Mouse (Mus musculus): Measurements from ENCODE around the gene Clmp. TPM values are rescaled to one million over a fixed set of nuclear protein-coding genes. Genes with fewer than 3 reads are reported as not detected.
A peak's percentile ranks its signal among the peaks of the same experiment; 100 is the strongest.

Gene Clmp
- polyA plus RNA-seq, 1 experiment from 2014 or later = 47.1 TPM

- Histone ChIP-seq H3K9ac (no peak overlapping the region), H3K4me2 (no peak overlapping the region), H3K4me3 (no peak overlapping the region), H3K36me3 (no peaks in the 10 kb centered on the region), H3K27ac (no peak overlapping the region), H3K27me3 (no peaks in the 10 kb centered on the region), H3K9me3 (no peaks in the 10 kb centered on the region), H3K4me1 (replicated peaks) (no peaks in the 10 kb centered on the region)
- ATAC-seq (ENCODE audit: low FRiP score) = no peak
- WGBS = 69% methylated on average over 6 of the region's 6 CpGs
Measured at GRCm38 (mm10) chr9:40791864-40792633, 106.3 kb downstream of the Clmp start.

GRCm38 (mm10) chr9:40793581-40793980 is 107.8 kb downstream of the Clmp start:
- 0 out of 2 replicates have a peak, but pooled peaks cover 4% of the 10 kb centered on the region for H3K4me1 ChIP-seq (replicated peaks)
- no peak overlapping the region for H3K4me2 ChIP-seq
- no peaks in the 10 kb centered on the region for H3K36me3 ChIP-seq
- H3K9me3 ChIP-seq = no peaks in the 10 kb centered on the region
- H3K27ac ChIP-seq = no peak overlapping the region
- no peaks in the 10 kb centered on the region for H3K27me3 ChIP-seq
- H3K9ac ChIP-seq = no peak overlapping the region
- no peak for ATAC-seq (ENCODE audit: low FRiP score)
- H3K4me3 ChIP-seq = no peak overlapping the region
- WGBS = 96% methylated on average over 5 of the region's 5 CpGs

DNA sequence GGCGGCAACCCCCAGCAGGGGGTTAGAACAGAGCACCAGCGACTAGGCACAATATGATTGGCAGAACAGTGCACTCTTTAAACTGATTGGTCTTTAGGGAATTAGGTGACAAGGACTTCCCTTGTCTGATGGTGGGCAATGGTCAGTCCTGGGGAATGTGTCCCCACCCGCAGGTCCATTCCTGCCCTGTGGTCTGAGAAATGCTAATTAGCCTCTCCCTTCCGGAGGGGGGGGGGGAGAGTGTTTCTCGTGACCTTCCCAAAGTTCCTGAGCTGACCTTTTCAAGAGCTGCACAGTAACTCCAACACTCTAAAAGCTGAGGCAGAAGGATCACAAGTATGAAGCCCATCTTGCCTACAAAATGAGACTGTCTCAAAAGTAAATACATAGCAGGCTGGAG is 108.5 kb downstream of the Clmp start:
- 14% methylated on average over 5 of the region's 5 CpGs for WGBS
- no peak overlapping the region for H3K4me3 ChIP-seq

GRCm38 (mm10) chr9:40794926-40795325 is 109.2 kb downstream of the Clmp start:
- H3K27ac ChIP-seq = no peak overlapping the region
- H3K4me3 ChIP-seq = no peak overlapping the region
- peaks cover 10% of the 10 kb centered on the region for H3K4me1 ChIP-seq (replicated peaks)
- WGBS = 74% methylated on average over 5 of the region's 5 CpGs
- H3K36me3 ChIP-seq = no peaks in the 10 kb centered on the region
- H3K9me3 ChIP-seq = no peaks in the 10 kb centered on the region
- H3K4me2 ChIP-seq = no peak overlapping the region
- ATAC-seq (ENCODE audit: low FRiP score) = no peak
- no peak overlapping the region for H3K9ac ChIP-seq
- no peaks in the 10 kb centered on the region for H3K27me3 ChIP-seq

More for the DNA sequence above, 108.5 kb downstream of the Clmp start:
- no peak for ATAC-seq (ENCODE audit: low FRiP score)
- Histone ChIP-seq H3K4me2 (no peak overlapping the region), H3K27ac (no peak overlapping the region), H3K9ac (no peak overlapping the region), H3K27me3 (no peaks in the 10 kb centered on the region), H3K9me3 (no peaks in the 10 kb centered on the region), H3K4me1 (replicated peaks) (peaks cover 9% of the 10 kb centered on the region), H3K36me3 (no peaks in the 10 kb centered on the region)

GRCm38 (mm10) chr9:40795562-40795961 is 109.8 kb downstream of the Clmp start:
- no peak for ATAC-seq (ENCODE audit: low FRiP score)

DNA sequence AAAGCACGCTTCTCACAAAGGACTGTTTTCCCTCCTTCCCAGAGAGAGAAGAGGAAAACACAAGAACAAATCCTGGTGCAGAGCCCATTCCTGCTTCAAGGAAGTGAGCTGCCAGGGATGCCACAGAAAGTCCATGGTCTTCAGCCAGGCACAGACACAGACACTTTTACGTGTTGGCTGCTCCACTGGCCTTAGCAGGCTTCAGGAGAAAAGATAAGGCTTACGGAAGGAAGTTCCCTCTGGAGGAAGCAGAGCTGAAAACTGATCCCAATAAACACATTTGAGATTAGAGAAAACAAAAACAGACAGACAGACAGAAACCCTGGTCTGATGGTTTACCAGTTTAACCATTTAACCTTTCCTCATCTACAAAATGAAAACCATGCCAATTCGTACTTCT is 110.3 kb downstream of the Clmp start:
- Histone ChIP-seq H3K27ac (no peak overlapping the region), H3K36me3 (no peaks in the 10 kb centered on the region), H3K9ac (no peak overlapping the region), H3K4me2 (no peak overlapping the region), H3K4me3 (no peak overlapping the region), H3K4me1 (replicated peaks) (peaks cover 10% of the 10 kb centered on the region), H3K9me3 (no peaks in the 10 kb centered on the region), H3K27me3 (no peaks in the 10 kb centered on the region)
- ATAC-seq (ENCODE audit: low FRiP score) = no peak
- WGBS = 78% methylated on average over 4 of the region's 4 CpGs

More at GRCm38 (mm10) chr9:40795562-40795961, 109.8 kb downstream of the Clmp start:
- Histone ChIP-seq H3K27ac (no peak overlapping the region), H3K9me3 (no peaks in the 10 kb centered on the region), H3K4me3 (no peak overlapping the region), H3K4me2 (no peak overlapping the region), H3K4me1 (replicated peaks) (peaks cover 10% of the 10 kb centered on the region), H3K27me3 (no peaks in the 10 kb centered on the region), H3K36me3 (no peaks in the 10 kb centered on the region), H3K9ac (no peak overlapping the region)
- WGBS = 89% methylated on average over 2 of the region's 2 CpGs

DNA sequence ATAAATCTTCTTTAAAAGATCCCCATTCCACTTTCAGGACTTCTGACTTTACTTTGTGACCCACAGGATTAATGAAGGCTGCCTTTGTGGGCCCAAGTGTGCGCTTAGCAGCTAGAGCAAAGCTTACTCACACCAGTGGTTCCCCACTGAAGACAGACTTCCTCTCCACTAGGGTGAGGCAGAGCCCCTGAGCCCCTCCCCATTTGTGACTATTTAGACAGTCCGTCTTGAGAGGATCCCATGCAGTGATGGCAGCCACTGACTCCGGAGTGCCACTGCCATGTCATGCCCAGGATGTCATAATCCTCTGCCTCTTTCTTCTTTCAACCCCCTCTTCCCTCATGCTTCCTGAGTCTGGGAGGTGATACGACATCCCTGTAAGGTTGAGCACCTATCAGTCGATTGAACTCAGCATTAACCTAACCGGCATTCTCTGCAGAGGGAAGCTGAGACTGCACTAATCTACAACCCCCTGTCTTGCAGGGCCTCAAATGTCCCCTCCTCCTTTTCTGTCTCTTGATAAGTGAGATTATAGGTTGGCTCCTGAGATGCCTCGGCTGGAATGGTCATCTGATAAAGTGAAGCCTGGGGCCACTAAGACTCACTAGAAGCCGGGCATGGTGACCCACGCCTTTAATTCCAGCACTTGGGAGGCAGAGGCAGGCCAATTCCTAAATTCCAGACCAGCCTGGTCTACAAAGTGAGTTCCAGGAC is 112.6 kb downstream of the Clmp start:
- no peak for ATAC-seq (ENCODE audit: low FRiP score)
- WGBS = 79% methylated on average over 9 of the region's 9 CpGs
- Histone ChIP-seq H3K27me3 (no peaks in the 10 kb centered on the region), H3K9me3 (no peaks in the 10 kb centered on the region), H3K9ac (no peak overlapping the region), H3K4me3 (no peak overlapping the region), H3K27ac (peak overlapping the region; percentile 99; the same call in 1 of the 2 replicates), H3K36me3 (peaks cover 5% of the 10 kb centered on the region), H3K4me1 (replicated peaks) (peaks cover 16% of the 10 kb centered on the region), H3K4me2 (no peak overlapping the region)

GRCm38 (mm10) chr9:40799112-40799511 is 113.3 kb downstream of the Clmp start:
- Histone ChIP-seq H3K4me3 (peak overlapping the region; percentile 97; the same call in 1 of the 2 replicates), H3K9ac (peak overlapping the region; percentile 86; the same call in 1 of the 2 replicates), H3K9me3 (no peaks in the 10 kb centered on the region), H3K4me2 (no peak overlapping the region), H3K27me3 (no peaks in the 10 kb centered on the region), H3K4me1 (replicated peaks) (peaks cover 23% of the 10 kb centered on the region), H3K36me3 (peaks cover 12% of the 10 kb centered on the region), H3K27ac (peak overlapping the region; percentile 99)
- WGBS = 22% methylated on average over 3 of the region's 3 CpGs
- no peak for ATAC-seq (ENCODE audit: low FRiP score)

DNA sequence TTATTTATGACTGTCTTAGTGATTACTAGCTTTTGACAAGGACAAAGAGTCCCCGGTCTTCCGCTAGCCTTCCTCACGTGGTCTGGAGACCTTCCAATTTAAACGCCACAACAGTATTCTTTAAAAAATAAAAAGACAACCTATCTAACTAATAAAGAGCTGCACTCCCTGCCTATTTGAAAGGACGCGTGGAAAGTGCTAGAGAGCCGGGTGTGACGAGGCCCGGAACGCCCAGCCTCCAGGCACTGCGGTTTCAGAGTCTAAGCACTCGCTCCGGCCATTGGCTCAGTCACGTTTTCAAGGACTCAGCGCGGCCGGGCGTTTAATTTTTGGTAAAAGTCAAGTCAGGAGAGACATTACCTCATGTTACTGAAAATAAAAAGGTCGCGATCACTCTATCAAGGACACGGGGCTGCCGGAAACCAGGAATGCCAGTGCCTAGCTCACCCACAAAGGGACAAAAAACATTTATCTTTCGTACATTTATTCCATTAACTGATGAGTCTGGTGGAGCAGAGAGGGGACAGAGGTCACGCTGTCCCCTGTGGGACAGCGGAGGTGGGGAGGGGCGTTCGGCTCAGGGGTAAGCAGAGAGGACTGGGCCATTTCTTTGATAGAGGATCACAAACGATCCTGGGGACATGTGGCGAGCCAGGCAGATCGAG is 114.2 kb downstream of the Clmp start:
- Histone ChIP-seq H3K4me3 (peak overlapping the region; percentile 97), H3K27ac (peak overlapping the region; percentile 99), H3K9ac (peak overlapping the region; percentile 86), H3K4me2 (peak overlapping the region; percentile 71), H3K4me1 (replicated peaks) (peaks cover 31% of the 10 kb centered on the region), H3K9me3 (no peaks in the 10 kb centered on the region), H3K36me3 (peaks cover 20% of the 10 kb centered on the region), H3K27me3 (no peaks in the 10 kb centered on the region)
- peak; percentile 30 for ATAC-seq (ENCODE audit: low FRiP score)
- WGBS = under 1% methylated on average over 30 of the region's 30 CpGs

GRCm38 (mm10) chr9:40800675-40801612 is 115.2 kb downstream of the Clmp start, which contains the start of gene Hspa8:
TSS of gene Hspa8 (plus strand) at chr9:40800984.
- peak; percentile 97 for ATAC-seq (ENCODE audit: low FRiP score)
- Histone ChIP-seq H3K36me3 (peaks cover 30% of the 10 kb centered on the region), H3K9me3 (no peaks in the 10 kb centered on the region), H3K4me1 (replicated peaks) (peaks cover 41% of the 10 kb centered on the region), H3K9ac (peak within 1 kb of the TSS; percentile 100), H3K27ac (peak within 1 kb of the TSS; percentile 99), H3K27me3 (no peaks in the 10 kb centered on the region), H3K4me2 (peak within 1 kb of the TSS; percentile 83), H3K4me3 (peak within 1 kb of the TSS; percentile 97)
- WGBS = under 1% methylated on average over 74 of the region's 83 CpGs
